Mouse (Mus musculus) midbrain, postnatal 0 days (tissue): Measurements from ENCODE around the gene Zfp706. TPM values are rescaled to one million over a fixed set of nuclear protein-coding genes. Genes with fewer than 3 reads are reported as not detected.

Experiments used
- ATAC-seq: fragments of 200-750 bp; cut with Nextera tagmentation; 2 replicates; pipeline ENCODE4 v1.8.0; 2017; ENCODE audit warnings: moderate number of reproducible peaks, mild to moderate bottlenecking, moderate TSS enrichment, moderate library complexity; ENCODE audit not compliant: low FRiP score
- DNase-seq: peaks from one replicate; pipeline ENCODE4 v3.0.0-alpha.2; 2015; ENCODE audit warnings: low spot score
- H3K27ac ChIP-seq: fragments of 300-500 bp; sonication (generic); 2 replicates; pipeline ENCODE4 v1.5.1; 2014; ENCODE audit warnings: low read depth, mild to moderate bottlenecking, low read length, mixed read lengths
- H3K27me3 ChIP-seq: fragments of 300-500 bp; sonication (generic); 2 replicates; pipeline ENCODE4 v1.6.1; 2014; ENCODE audit warnings: low read length, control low read depth, mixed read lengths; ENCODE audit not compliant: insufficient read depth
- H3K36me3 ChIP-seq: fragments of 300-500 bp; sonication (generic); 2 replicates; pipeline ENCODE4 v1.6.1; 2014; ENCODE audit warnings: low read length, control low read depth, mixed read lengths; ENCODE audit not compliant: insufficient read depth
- H3K4me1 ChIP-seq: fragments of 300-500 bp; sonication (generic); 2 replicates; pipeline ENCODE4 v1.6.1; 2014; ENCODE audit warnings: mild to moderate bottlenecking, control low read depth, antibody characterized with exemption, low read length, mixed read lengths; ENCODE audit not compliant: insufficient read depth
- H3K4me2 ChIP-seq: fragments of 300-500 bp; sonication (generic); 2 replicates; pipeline ENCODE4 v1.6.1; 2014; ENCODE audit warnings: low read depth, mild to moderate bottlenecking, low read length, mixed read lengths; ENCODE audit not compliant: poor library complexity, severe bottlenecking
- H3K4me3 ChIP-seq: fragments of 300-500 bp; sonication (generic); 2 replicates; pipeline ENCODE4 v1.5.1; 2014; ENCODE audit warnings: low read depth, mild to moderate bottlenecking, low read length, moderate library complexity
- H3K9ac ChIP-seq: fragments of 300-500 bp; sonication (generic); replicated peaks from 2 replicates; pipeline ENCODE4 v1.6.1; 2014; ENCODE audit warnings: mild to moderate bottlenecking, low read length, moderate library complexity, mixed read lengths; ENCODE audit not compliant: poor library complexity, severe bottlenecking
- H3K9me3 ChIP-seq: fragments of 300-500 bp; sonication (generic); 2 replicates; pipeline ENCODE4 v1.6.1; 2016; ENCODE audit warnings: low read length, control low read depth
- CTCF ChIP-seq: IDR thresholded peaks from 2 replicates; pipeline ENCODE4 v1.5.1; 2016; ENCODE audit warnings: antibody characterized with exemption, mild to moderate bottlenecking
- WGBS: fragments of 180-500 bp; shearing (Covaris S2); extraction: QIAGEN DNeasy Blood & Tissue Kit; methylation state at CpG from one replicate; pipeline ENCODE4 v1.1.7; 2014; 5-methylcytosine and 5-hydroxymethylcytosine counted together
- polyA plus RNA-seq: library from polyadenylated mRNA; unstranded; fragments of >200 nt; fragmentation: Nextera tagmentation; extraction: Ambion mirVana; gene quantifications from 2 replicates; pipeline ENCODE4 v1.2.1, GENCODE M21; 2015
- total RNA-seq: library from RNA; depleted of rRNA; stranded (reverse); fragments of >200 nt; gene quantifications from 2 replicates; pipeline ENCODE4 v1.2.3, GENCODE M21; 2014

Gene Zfp706
- total and polyA plus RNA-seq, 2 experiments from 2014 or later: 56.4 to 513 TPM

DNA sequence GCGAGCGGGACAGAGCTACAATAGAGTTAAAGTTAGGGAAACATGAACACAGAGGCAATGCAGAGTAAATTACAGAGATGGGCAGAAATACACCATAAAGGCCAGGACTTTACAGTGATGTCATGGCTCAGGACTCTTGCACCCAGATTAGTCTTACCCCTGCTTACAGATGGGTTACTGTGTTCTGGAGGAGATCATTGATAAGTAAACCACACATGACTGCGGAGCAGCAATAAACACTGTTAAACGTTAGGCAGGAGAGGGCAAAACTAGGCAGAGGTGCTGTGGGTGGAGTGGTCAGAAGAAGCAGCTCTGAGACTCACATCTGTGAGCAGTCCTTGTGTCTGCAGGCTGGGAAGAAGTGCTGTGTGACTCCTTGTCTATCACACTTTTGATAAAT is 18.9 kb upstream of the Zfp706 start:
- H3K4me2 ChIP-seq: no peak overlapping the region
- DNase-seq (no peak), ATAC-seq (no peak)
- no peak overlapping the region for H3K4me3 ChIP-seq
- no peak overlapping the region for H3K27ac ChIP-seq
- TF ChIP-seq CTCF: no peak
- no peaks in the 10 kb centered on the region for H3K36me3 ChIP-seq
- no peak overlapping the region for H3K9ac ChIP-seq
- H3K27me3 ChIP-seq: no peaks in the 10 kb centered on the region
- no peaks in the 10 kb centered on the region for H3K9me3 ChIP-seq
- 92% methylated on average over 4 of the region's 4 CpGs for WGBS
- no peaks in the 10 kb centered on the region for H3K4me1 ChIP-seq

GRCm38 (mm10) chr15:37020581-37021245 is 13.1 kb upstream of the Zfp706 start:
- H3K27ac ChIP-seq: no peak overlapping the region
- DNase-seq (no peak), ATAC-seq (no peak)
- H3K4me3 ChIP-seq: no peak overlapping the region
- H3K9ac ChIP-seq: no peak overlapping the region
- H3K27me3 ChIP-seq: no peaks in the 10 kb centered on the region
- no peak overlapping the region for H3K4me2 ChIP-seq
- no peaks in the 10 kb centered on the region for H3K4me1 ChIP-seq
- no peaks in the 10 kb centered on the region for H3K36me3 ChIP-seq
- H3K9me3 ChIP-seq: no peaks in the 10 kb centered on the region
- peak; percentile 68 for TF ChIP-seq CTCF

DNA sequence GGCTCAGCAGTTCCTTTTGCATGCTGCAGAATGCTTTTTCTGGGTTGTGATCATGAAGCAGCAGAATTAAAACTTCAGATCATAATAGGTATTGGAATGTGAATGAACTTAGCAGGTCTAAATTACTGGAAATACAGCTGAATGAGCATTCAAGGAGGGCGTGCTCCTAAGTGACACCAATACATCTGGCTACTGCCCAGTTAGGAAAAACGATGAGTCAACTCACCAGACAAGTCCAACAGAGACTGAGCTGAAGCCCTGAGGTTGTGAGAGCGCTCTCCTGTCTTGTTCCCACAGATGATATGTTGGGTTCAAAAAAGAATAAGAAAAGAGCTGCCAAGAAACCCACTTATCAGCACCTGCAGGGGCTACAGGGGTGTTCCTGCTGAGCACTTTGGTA is 11.9 kb upstream of the Zfp706 start:
- Histone ChIP-seq H3K4me2 (no peak overlapping the region), H3K9me3 (no peaks in the 10 kb centered on the region), H3K36me3 (no peaks in the 10 kb centered on the region), H3K4me1 (no peaks in the 10 kb centered on the region), H3K27ac (no peak overlapping the region), H3K27me3 (no peaks in the 10 kb centered on the region), H3K9ac (no peak overlapping the region), H3K4me3 (no peak overlapping the region)
- 91% methylated on average over 3 of the region's 3 CpGs for WGBS
- DNase-seq (no peak), ATAC-seq (no peak)
- TF ChIP-seq CTCF: no peak

- Histone ChIP-seq H3K4me1 (peaks cover 5% of the 10 kb centered on the region; the same call in 1 of the 2 replicates), H3K4me3 (no peak overlapping the region), H3K36me3 (no peaks in the 10 kb centered on the region), H3K27me3 (no peaks in the 10 kb centered on the region), H3K9ac (no peak overlapping the region), H3K9me3 (no peaks in the 10 kb centered on the region), H3K4me2 (no peak overlapping the region), H3K27ac (no peak overlapping the region)
- ATAC-seq (no peak), DNase-seq (no peak)
- 92% methylated on average over 7 of the region's 7 CpGs for WGBS
- no peak for TF ChIP-seq CTCF
These were observed 4.3 kb upstream of the Zfp706 start for GRCm38 (mm10) chr15:37011897-37012296.

DNA sequence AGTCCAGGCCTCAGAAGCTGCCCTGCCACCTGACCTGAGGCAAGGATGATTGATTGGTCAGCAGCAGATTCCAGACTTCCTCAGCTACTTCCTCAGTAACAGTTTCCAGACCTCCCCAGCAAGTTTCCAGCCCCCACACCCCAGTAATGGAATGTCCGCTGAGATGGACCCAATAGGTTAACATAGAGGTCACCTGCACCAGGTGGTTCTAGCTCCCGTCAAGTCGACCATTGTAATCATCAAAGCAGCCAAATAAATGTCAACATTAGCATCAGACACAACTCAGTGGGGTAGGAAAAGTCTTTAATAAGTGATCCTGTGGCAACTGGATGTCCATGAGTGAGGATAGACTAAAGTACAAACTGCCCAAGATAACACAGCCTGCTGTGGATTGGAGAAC is 3.7 kb upstream of the Zfp706 start:
- ATAC-seq (no peak), DNase-seq (no peak)
- Histone ChIP-seq H3K4me2 (no peak overlapping the region), H3K36me3 (no peaks in the 10 kb centered on the region), H3K27ac (no peak overlapping the region), H3K4me3 (no peak overlapping the region), H3K27me3 (no peaks in the 10 kb centered on the region), H3K9me3 (no peaks in the 10 kb centered on the region), H3K9ac (no peak overlapping the region), H3K4me1 (peaks cover 5% of the 10 kb centered on the region; the same call in 1 of the 2 replicates)
- TF ChIP-seq CTCF: no peak
- 88% methylated on average over 3 of the region's 3 CpGs for WGBS

DNA sequence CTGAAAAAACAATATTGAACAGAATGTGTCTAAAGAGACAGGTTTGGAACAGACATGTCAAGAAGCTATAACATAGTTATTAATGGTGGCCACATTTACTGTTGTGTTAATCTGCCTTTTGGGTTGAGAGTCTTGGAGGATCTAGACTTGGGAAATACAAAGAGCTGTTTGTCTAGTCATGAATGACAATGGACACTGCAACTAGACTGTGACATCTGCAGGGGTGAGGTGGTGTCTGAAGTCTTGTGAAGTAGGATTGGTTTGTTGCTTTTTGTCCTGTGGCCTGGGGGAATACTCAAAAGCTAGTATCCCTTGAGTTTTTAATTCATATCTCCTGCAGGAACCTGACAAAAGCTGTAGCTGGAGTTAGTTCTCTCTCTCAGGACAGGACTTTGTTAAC is 973 bp upstream of the Zfp706 start:
- Histone ChIP-seq H3K4me2 (no peak overlapping the region), H3K9ac (no peak overlapping the region), H3K4me3 (no peak overlapping the region), H3K9me3 (no peaks in the 10 kb centered on the region), H3K36me3 (no peaks in the 10 kb centered on the region), H3K27me3 (no peaks in the 10 kb centered on the region), H3K27ac (no peak overlapping the region), H3K4me1 (peaks cover 13% of the 10 kb centered on the region; the same call in 1 of the 2 replicates)
- ATAC-seq (no peak), DNase-seq (no peak)
- no peak for TF ChIP-seq CTCF
